In the genomic region with DNA sequence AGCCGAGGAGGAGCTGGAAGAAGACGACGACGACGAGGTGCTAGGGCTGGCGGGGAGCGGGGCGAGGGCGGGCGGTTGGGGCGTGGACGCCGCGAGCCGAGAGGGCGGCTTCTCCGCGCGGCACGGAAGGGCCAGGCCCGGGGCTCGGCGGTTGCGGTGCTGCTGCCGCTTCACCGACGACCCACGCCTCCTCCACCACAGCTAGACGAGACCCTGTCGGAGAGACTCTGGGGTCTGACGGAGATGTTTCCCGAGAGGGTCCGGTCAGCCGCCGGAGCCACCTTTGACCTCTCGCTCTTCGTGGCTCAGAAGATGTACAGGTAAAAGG, we compare ENCODE assay signal across 7 mouse cellular contexts. TPM values are rescaled to one million over a fixed set of nuclear protein-coding genes. Genes with fewer than 3 reads are reported as not detected.
DNase-seq lines count a peak whose midpoint lies in the region; ATAC-seq and TF ChIP-seq lines count a peak whose summit lies in the region.

No protein-coding gene starts in this region.

- H3K36me3 ChIP-seq in lung, embryonic 14.5 days (ENCODE audit: insufficient read depth): peaks cover 50% of the 10 kb centered on the region
- H3K36me3 ChIP-seq in limb, embryonic 10.5 days: peaks cover 64% of the 10 kb centered on the region
- H3K36me3 ChIP-seq in small intestine, adult 2 months (ENCODE audit: control insufficient read depth, insufficient read depth, low read length): peaks cover 29% of the 10 kb centered on the region

- H3K4me2 ChIP-seq in lung, embryonic 14.5 days: peak overlapping the region; percentile 63

- no peaks in the 10 kb centered on the region for H3K27me3 ChIP-seq in lung, embryonic 14.5 days (ENCODE audit: insufficient read depth, low read length)
- no peaks in the 10 kb centered on the region for H3K27me3 ChIP-seq in limb, embryonic 10.5 days (ENCODE audit: low read depth, poor library complexity, severe bottlenecking)
- no peaks in the 10 kb centered on the region for H3K27me3 ChIP-seq in small intestine, adult 2 months (ENCODE audit: control insufficient read depth, insufficient read depth, low read length)

- peak overlapping the region; percentile 89 for H3K4me3 ChIP-seq in lung, embryonic 14.5 days (ENCODE audit: low read depth, low read length)
- peak overlapping the region; percentile 86 for H3K4me3 ChIP-seq in embryonic fibroblast, embryonic 13.5 days (ENCODE audit: insufficient read depth, low read length)
- peak overlapping the region; percentile 94 for H3K4me3 ChIP-seq in limb, embryonic 10.5 days
- peak overlapping the region; percentile 100 for H3K4me3 ChIP-seq in small intestine, adult 2 months (ENCODE audit: low read depth, low read length)

- no peak for TF ChIP-seq POLR2A in embryonic fibroblast, embryonic 13.5 days (IDR thresholded peaks at IDR 0.05; ENCODE audit: low read depth, low read length)
- no peak for TF ChIP-seq POLR2A in small intestine, adult 2 months (IDR thresholded peaks at IDR 0.05; ENCODE audit: low read depth, low read length)

- no peak for DNase-seq in lung, embryonic 14.5 days
- DNase-seq in lung, postnatal 25 days (ENCODE audit: low spot score): no peak
- DNase-seq in limb, embryonic 10.5 days (ENCODE audit: low spot score): no peak
- no peak for DNase-seq in cerebellum, postnatal 25 days
- no peak for DNase-seq in spleen, adult 12 weeks (ENCODE audit: low spot score)

- WGBS in lung, embryonic 14.5 days: 0% methylated on average over 34 of the region's 37 CpGs
- WGBS in limb, embryonic 10.5 days: under 1% methylated on average over 37 of the region's 37 CpGs
- under 1% methylated on average over 37 of the region's 37 CpGs for WGBS in small intestine, adult 2 months

- H3K9ac ChIP-seq in lung, embryonic 14.5 days: peak overlapping the region; percentile 85

- TF ChIP-seq CTCF in lung, embryonic 14.5 days (IDR thresholded peaks at IDR 0.05; ENCODE audit: low read depth): no peak
- no peak for TF ChIP-seq CTCF in embryonic fibroblast, embryonic 13.5 days (IDR thresholded peaks at IDR 0.05; ENCODE audit: borderline replicate concordance, insufficient read depth, low read length)
- no peak for TF ChIP-seq CTCF in small intestine, adult 2 months (IDR thresholded peaks at IDR 0.05; ENCODE audit: extremely low read depth, insufficient read length, insufficient replicate concordance, low read depth, low read length)

- H3K27ac ChIP-seq in lung, embryonic 14.5 days (ENCODE audit: low read depth): no peak overlapping the region; the same call in 1 of the 2 replicates
- H3K27ac ChIP-seq in embryonic fibroblast, embryonic 13.5 days (ENCODE audit: insufficient read depth, low read length): no peak overlapping the region
- H3K27ac ChIP-seq in limb, embryonic 10.5 days: peak overlapping the region; percentile 88
- H3K27ac ChIP-seq in small intestine, adult 2 months (ENCODE audit: insufficient read depth, low read depth, low read length): no peak overlapping the region

- H3K9me3 ChIP-seq in lung, embryonic 14.5 days (ENCODE audit: low read depth, low read length): no peaks in the 10 kb centered on the region
- no peaks in the 10 kb centered on the region for H3K9me3 ChIP-seq in limb, embryonic 10.5 days (replicated peaks)

- H3K4me1 ChIP-seq in lung, embryonic 14.5 days (ENCODE audit: insufficient read depth): 0 out of 2 replicates have a peak, but pooled peaks cover 3% of the 10 kb centered on the region
- H3K4me1 ChIP-seq in embryonic fibroblast, embryonic 13.5 days (ENCODE audit: control insufficient read depth, insufficient read depth, low read length): peaks cover 5% of the 10 kb centered on the region; the same call in 1 of the 2 replicates
- peaks cover 6% of the 10 kb centered on the region for H3K4me1 ChIP-seq in limb, embryonic 10.5 days
- peaks cover 5% of the 10 kb centered on the region; the same call in 1 of the 2 replicates for H3K4me1 ChIP-seq in small intestine, adult 2 months (ENCODE audit: control insufficient read depth, insufficient read depth, insufficient read length, low read length)

- ATAC-seq in lung, embryonic 14.5 days (ENCODE audit: insufficient read depth): peak; percentile 56

RNA-seq across cellular contexts. Expression of gene Tomm22, which starts 0.3 kb away (rescaled TPM):
- polyA plus RNA-seq in lung, embryonic 14.5 days (2014; fragmentation: Nextera tagmentation; extraction: Ambion mirVana): 244 and 245 TPM in 2 replicates
- polyA plus RNA-seq in embryonic fibroblast, embryonic 13.5 days (2011; ENCODE audit: insufficient read length, low read depth, missing spikeins): 131 and 148 TPM in 2 replicates
- polyA plus RNA-seq in limb, embryonic 10.5 days (2016; fragmentation: Nextera tagmentation; extraction: Ambion mirVana): 253 and 284 TPM in 2 replicates
- polyA plus RNA-seq in small intestine, adult 2 months (2012; rRNA removed): 13.8 and 21.7 TPM in 2 replicates

RNA-seq across cellular contexts. Expression of gene Cby1, which starts 11.9 kb away (rescaled TPM):
- polyA plus RNA-seq in lung, embryonic 14.5 days (2014; fragmentation: Nextera tagmentation; extraction: Ambion mirVana): 51.2 and 52.8 TPM in 2 replicates
- polyA plus RNA-seq in embryonic fibroblast, embryonic 13.5 days (2011; ENCODE audit: insufficient read length, low read depth, missing spikeins): 16.2 and 19.9 TPM in 2 replicates
- polyA plus RNA-seq in limb, embryonic 10.5 days (2016; fragmentation: Nextera tagmentation; extraction: Ambion mirVana): 58.4 and 65.6 TPM in 2 replicates
- 3.1 and 5.6 TPM in 2 replicates for polyA plus RNA-seq in small intestine, adult 2 months (2012; rRNA removed)

RNA-seq across cellular contexts. Expression of gene Fam227a, which starts 12.2 kb away (rescaled TPM):
- polyA plus RNA-seq in lung, embryonic 14.5 days (2014; fragmentation: Nextera tagmentation; extraction: Ambion mirVana): 1.4 and 1.5 TPM in 2 replicates
- 1.3 and 2.2 TPM in 2 replicates for polyA plus RNA-seq in embryonic fibroblast, embryonic 13.5 days (2011; ENCODE audit: insufficient read length, low read depth, missing spikeins)
- polyA plus RNA-seq in limb, embryonic 10.5 days (2016; fragmentation: Nextera tagmentation; extraction: Ambion mirVana): 1.0 and 2.1 TPM in 2 replicates
- polyA plus RNA-seq in small intestine, adult 2 months (2012; rRNA removed): 0.06 and 0.25 TPM in 2 replicates

RNA-seq across cellular contexts. Expression of gene Josd1, which starts 16.8 kb away (rescaled TPM):
- 15.0 and 15.2 TPM in 2 replicates for polyA plus RNA-seq in lung, embryonic 14.5 days (2014; fragmentation: Nextera tagmentation; extraction: Ambion mirVana)
- 28.4 and 32.0 TPM in 2 replicates for polyA plus RNA-seq in embryonic fibroblast, embryonic 13.5 days (2011; ENCODE audit: insufficient read length, low read depth, missing spikeins)
- 23.8 and 24.6 TPM in 2 replicates for polyA plus RNA-seq in limb, embryonic 10.5 days (2016; fragmentation: Nextera tagmentation; extraction: Ambion mirVana)
- polyA plus RNA-seq in small intestine, adult 2 months (2012; rRNA removed): 9.5 and 14.2 TPM in 2 replicates

RNA-seq across cellular contexts. Expression of gene Gtpbp1, which starts 19.7 kb away (rescaled TPM):
- 35.5 and 37.9 TPM in 2 replicates for polyA plus RNA-seq in lung, embryonic 14.5 days (2014; fragmentation: Nextera tagmentation; extraction: Ambion mirVana)
- 18.6 and 25.3 TPM in 2 replicates for polyA plus RNA-seq in embryonic fibroblast, embryonic 13.5 days (2011; ENCODE audit: insufficient read length, low read depth, missing spikeins)
- 48.6 and 53.9 TPM in 2 replicates for polyA plus RNA-seq in limb, embryonic 10.5 days (2016; fragmentation: Nextera tagmentation; extraction: Ambion mirVana)
- polyA plus RNA-seq in small intestine, adult 2 months (2012; rRNA removed): 18.6 and 34.9 TPM in 2 replicates
